Mouse (Mus musculus) layer of hippocampus, adult 11-12 months (tissue): ENCODE results near the gene Amn1.
"Not testable (repeated sequence)": the region's sequence is repeated elsewhere in the genome, so short reads cannot be mapped to it uniquely, and the experiment has no call there.

Source experiments
- DNase-seq: peaks from one replicate; pipeline ENCODE4 v3.0.0; 2022; ENCODE audit warnings: low spot score

Amn1 gene

GRCm38 (mm10) chr6:149188041-149188924 lies at the start of gene Amn1:
Gene Amn1 (minus strand): TSS chr6:149188712.
- peak; percentile 97 for DNase-seq

GRCm38 (mm10) chr6:149236807-149237206 lies 48.3 kb upstream of the Amn1 start:
- DNase-seq, result no peak

DNA sequence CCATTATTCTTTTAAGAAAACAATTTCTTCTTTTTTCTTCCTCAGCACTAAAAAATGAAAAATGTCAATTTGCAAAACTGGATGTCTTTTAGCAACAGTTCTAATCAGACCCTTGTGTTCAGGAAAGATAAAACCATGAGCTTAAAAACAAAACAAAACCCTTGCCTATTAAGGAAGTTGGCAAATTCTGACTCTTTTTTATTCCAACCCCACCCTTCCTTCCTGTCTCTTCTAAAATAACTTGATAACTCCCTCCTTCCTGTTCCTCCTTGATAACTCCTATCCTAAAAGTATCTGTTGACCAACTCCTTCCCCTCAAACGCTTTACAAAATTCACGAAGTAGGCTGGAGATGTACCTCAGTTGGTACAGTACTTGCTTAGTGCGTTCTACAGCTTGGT lies 45.4 kb upstream of the Amn1 start:
- no peak for DNase-seq

DNA sequence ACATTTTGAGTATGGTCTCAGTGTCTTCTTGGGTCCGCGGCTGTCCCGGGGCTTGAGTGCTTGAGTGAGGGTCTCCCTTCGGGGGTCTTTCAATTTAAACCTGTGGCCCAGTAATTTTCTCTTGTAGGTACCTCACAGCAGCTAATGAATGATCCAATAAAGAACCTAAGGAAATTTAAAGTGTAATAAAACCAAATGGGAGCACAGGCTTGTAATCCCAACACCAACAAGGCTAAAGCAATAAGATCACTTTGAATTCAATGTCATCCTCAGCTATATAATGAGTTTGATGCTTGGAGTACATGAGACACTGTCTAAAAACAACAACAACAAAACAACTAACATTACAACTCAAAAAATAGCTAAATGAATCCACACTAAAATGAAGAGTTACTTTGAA lies 36.2 kb upstream of the Amn1 start:
- no peak for DNase-seq

- DNase-seq, result no peak
These were observed 32.8 kb upstream of the Amn1 start for GRCm38 (mm10) chr6:149221296-149221695.

- no peak for DNase-seq
These were observed 10.1 kb upstream of the Amn1 start for GRCm38 (mm10) chr6:149198572-149198971.

DNA sequence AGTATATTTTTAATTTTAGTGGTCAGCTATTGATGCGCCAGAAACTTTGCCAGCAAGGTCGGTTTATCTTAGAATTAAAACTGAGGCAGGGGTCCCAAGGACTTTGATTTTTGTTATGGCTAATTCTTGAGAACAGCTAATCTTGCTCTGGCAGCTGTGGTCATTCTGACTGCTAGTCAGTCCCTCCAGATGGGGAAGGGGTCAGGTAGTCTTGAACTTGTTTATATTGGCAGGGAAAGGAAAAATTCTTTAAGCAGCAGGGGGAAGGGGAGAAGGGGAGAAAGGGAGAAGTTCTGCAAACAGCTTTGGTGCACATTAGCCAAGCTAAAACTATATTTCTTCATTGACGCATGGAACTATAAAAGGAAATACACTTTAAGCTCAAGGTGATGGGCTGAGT lies 8.6 kb upstream of the Amn1 start:
- no peak for DNase-seq

- DNase-seq, result no peak
These were observed 4.9 kb upstream of the Amn1 start for GRCm38 (mm10) chr6:149193276-149193905.

- not testable (repeated sequence) for DNase-seq
These were observed 3.4 kb upstream of the Amn1 start for GRCm38 (mm10) chr6:149191951-149192350.

GRCm38 (mm10) chr6:149189340-149189922 lies 919 bp upstream of the Amn1 start:
- DNase-seq, result no peak

- no peak for DNase-seq
These were observed 379 bp upstream of the Amn1 start for GRCm38 (mm10) chr6:149188925-149189257.

GRCm38 (mm10) chr6:149187371-149187770 lies 1.1 kb downstream of the Amn1 start:
- DNase-seq, result no peak

- DNase-seq, result no peak
These were observed 4.5 kb downstream of the Amn1 start for GRCm38 (mm10) chr6:149184007-149184406.

- no peak for DNase-seq
These were observed 9.4 kb downstream of the Amn1 start for GRCm38 (mm10) chr6:149179064-149179463.

GRCm38 (mm10) chr6:149174932-149175570 lies 13.5 kb downstream of the Amn1 start:
- DNase-seq, result no peak

GRCm38 (mm10) chr6:149173831-149174625 lies 14.5 kb downstream of the Amn1 start:
- DNase-seq, result no peak

DNA sequence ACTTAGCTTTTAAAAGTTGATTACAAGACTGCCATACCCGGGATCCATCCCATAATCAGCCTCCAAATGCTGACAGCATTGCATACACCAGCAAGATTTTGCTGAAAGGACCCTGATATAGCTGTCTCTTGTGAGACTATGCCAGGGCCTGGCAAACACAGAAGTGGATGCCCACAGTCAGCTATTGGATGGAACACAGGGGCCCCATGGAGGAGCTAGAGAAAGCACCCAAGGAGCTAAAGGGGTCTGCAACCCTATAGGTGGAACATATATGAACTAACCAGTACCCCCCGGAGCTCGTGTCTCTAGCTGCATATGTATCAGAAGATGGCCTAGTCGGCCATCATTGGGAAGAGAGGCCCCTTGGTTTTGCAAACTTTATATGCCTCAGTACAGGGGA lies 18.5 kb downstream of the Amn1 start:
- not testable (repeated sequence) for DNase-seq

GRCm38 (mm10) chr6:149168436-149168835 lies 20.1 kb downstream of the Amn1 start:
- DNase-seq, result no peak

GRCm38 (mm10) chr6:149167672-149168071 lies 20.8 kb downstream of the Amn1 start:
- no peak for DNase-seq

DNA sequence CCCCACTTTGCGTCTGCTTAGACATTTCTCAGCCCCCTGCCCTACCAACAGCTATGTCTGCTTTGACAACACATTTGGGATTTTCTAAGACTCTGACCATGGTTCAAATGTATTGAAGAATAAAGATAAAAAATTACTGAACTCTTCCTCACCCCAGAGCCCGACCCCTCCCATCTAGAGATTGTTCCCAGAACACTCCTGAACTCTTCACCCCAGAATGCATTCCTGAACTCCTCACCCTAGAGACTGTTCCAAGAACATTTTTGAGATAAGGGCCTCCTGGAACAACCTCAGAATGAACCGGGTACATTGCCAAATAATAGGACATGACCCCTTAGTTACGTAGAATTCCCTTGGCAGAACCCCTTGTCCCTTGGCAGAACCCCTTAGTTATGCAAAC lies 21.5 kb downstream of the Amn1 start:
- DNase-seq, result not testable (repeated sequence)

DNA sequence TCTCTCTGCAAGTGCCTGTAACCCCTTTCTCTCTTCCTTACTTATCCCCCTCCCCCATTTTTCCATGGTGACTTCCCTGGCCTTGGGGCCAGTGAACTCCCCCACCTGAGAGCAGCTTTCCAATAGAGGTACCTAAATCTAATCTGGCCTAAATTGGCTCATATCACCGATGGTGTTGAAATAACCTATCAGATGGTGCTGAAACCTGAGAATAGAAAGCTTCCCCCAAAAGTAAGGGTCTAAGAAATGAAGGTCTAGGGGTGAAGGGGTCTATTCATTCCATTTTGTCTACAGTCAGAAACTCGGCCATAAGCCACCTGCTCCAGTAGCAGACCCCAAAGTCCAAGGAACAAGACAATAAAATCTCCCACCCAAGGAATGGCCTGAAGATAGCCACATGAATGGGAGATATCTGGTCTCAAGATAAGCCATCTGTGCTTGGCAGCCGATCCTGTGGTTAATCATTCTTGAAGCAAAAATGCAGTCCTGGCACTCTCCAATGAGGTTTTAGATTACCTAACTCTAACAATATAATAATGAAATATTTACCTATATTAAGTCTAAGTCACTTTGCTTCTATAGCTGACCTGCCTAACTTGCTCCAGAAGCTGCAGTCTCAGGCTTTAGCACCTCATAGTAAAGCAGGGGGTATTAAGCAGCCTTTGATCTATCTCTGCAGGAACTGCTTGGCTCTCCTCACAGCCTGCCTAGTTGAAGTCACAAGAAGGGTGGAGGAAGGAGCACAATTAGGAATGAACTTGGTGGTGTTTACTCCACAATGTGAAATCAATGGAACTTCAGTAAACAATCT lies 33.3 kb downstream of the Amn1 start:
- no peak for DNase-seq
